In genomic region chr7:144148111-144148510, GRCm38 (mm10) we compare ENCODE assay signal across 21 mouse cellular contexts.
DNase-seq lines count a peak whose midpoint lies in the region; ATAC-seq and TF ChIP-seq lines count a peak whose summit lies in the region.
"Had no signal": no experiment of that assay in that cellular context is flagged by ENCODE, and none has a peak within 500 bp of the region (broad histone marks: within the 10 kb centered on the region; RNA-seq: fewer than 3 reads in every experiment).

No protein-coding gene starts in this region.

- no peak overlapping the region for H3K27ac ChIP-seq in hindbrain, postnatal 0 days
- no peak overlapping the region for H3K27ac ChIP-seq in hindbrain, embryonic 10.5 days
- H3K27ac ChIP-seq: embryonic facial prominence, embryonic 13.5 days; forebrain, embryonic 13.5 days; heart, embryonic 13.5 days; hindbrain, embryonic 15.5 days had no signal

- no peaks in the 10 kb centered on the region for H3K27me3 ChIP-seq in hindbrain, postnatal 0 days (ENCODE audit: insufficient read depth, low read length)
- no peaks in the 10 kb centered on the region for H3K27me3 ChIP-seq in hindbrain, embryonic 10.5 days (ENCODE audit: insufficient read depth, poor library complexity, severe bottlenecking)
- H3K27me3 ChIP-seq: embryonic facial prominence, embryonic 13.5 days; forebrain, embryonic 13.5 days; heart, embryonic 13.5 days; hindbrain, embryonic 15.5 days had no signal

- 65% methylated on average over 4 of the region's 4 CpGs for WGBS in hindbrain, postnatal 0 days
- 81% methylated on average over 4 of the region's 4 CpGs for WGBS in hindbrain, embryonic 10.5 days

- no peak overlapping the region for H3K4me3 ChIP-seq in hindbrain, postnatal 0 days (ENCODE audit: low read length)
- no peak overlapping the region for H3K4me3 ChIP-seq in hindbrain, embryonic 10.5 days
- H3K4me3 ChIP-seq: embryonic facial prominence, embryonic 13.5 days; forebrain, embryonic 13.5 days; heart, embryonic 13.5 days; hindbrain, embryonic 15.5 days had no signal

- H3K4me2 ChIP-seq in hindbrain, postnatal 0 days (ENCODE audit: low read depth, low read length), result no peak overlapping the region
- H3K4me2 ChIP-seq: embryonic facial prominence, embryonic 13.5 days; forebrain, embryonic 13.5 days; heart, embryonic 13.5 days; hindbrain, embryonic 15.5 days had no signal

- no peaks in the 10 kb centered on the region for H3K36me3 ChIP-seq in hindbrain, postnatal 0 days (ENCODE audit: insufficient read depth, low read length)
- H3K36me3 ChIP-seq in hindbrain, embryonic 10.5 days, result no peaks in the 10 kb centered on the region
- H3K36me3 ChIP-seq: embryonic facial prominence, embryonic 13.5 days; G1E; heart, embryonic 13.5 days; hindbrain, embryonic 15.5 days had no signal

- no peaks in the 10 kb centered on the region for H3K4me1 ChIP-seq in hindbrain, postnatal 0 days (ENCODE audit: insufficient read depth, low read length)
- peaks cover 8% of the 10 kb centered on the region; the same call in 1 of the 2 replicates for H3K4me1 ChIP-seq in hindbrain, embryonic 10.5 days (replicated peaks)
- H3K4me1 ChIP-seq: embryonic facial prominence, embryonic 13.5 days; forebrain, embryonic 13.5 days had no signal

- peak; percentile 15 for DNase-seq in embryo, embryonic 10.5 days (ENCODE audit: low spot score)
- no peak for DNase-seq in embryo, embryonic 10 days (ENCODE audit: low spot score)
- peak; percentile 35 for DNase-seq in hindbrain, postnatal 0 days (ENCODE audit: low spot score)
- DNase-seq in hindbrain, embryonic 10.5 days (ENCODE audit: low spot score), result no peak
- DNase-seq in R1 (ENCODE audit: low read depth, low spot score), result peak; percentile 3
- DNase-seq in mesoderm, embryonic 11.5 days (ENCODE audit: low read depth, low spot score), result peak; percentile 39
- DNase-seq in lung, postnatal 4 days, result no peak
- DNase-seq in layer of hippocampus, adult 9-10 months (ENCODE audit: low spot score), result no peak
- DNase-seq: adrenal gland, postnatal 10 days; B cell, adult 2 months; cerebellum, adult 11-12 months; cerebellum, adult 9-10 months; cerebellum, postnatal 25 days; gastrocnemius, postnatal 36 days; heart, adult 11 months had no signal

- ATAC-seq in hindbrain, postnatal 0 days, result no peak
- ATAC-seq: CD4-positive, CD25-positive, alpha-beta regulatory T cell, adult 4 months; forebrain, embryonic 13.5 days had no signal

- H3K9ac ChIP-seq in hindbrain, postnatal 0 days (replicated peaks; ENCODE audit: low read length), result no peak overlapping the region
- H3K9ac ChIP-seq: embryonic facial prominence, embryonic 13.5 days; forebrain, embryonic 13.5 days; heart, embryonic 13.5 days; hindbrain, embryonic 15.5 days had no signal

- TF ChIP-seq CTCF in hindbrain, postnatal 0 days (IDR thresholded peaks at IDR 0.05; ENCODE audit: low read depth), result no peak

- H3K9me3 ChIP-seq in hindbrain, postnatal 0 days (ENCODE audit: low read length), result no peaks in the 10 kb centered on the region
- H3K9me3 ChIP-seq in hindbrain, embryonic 10.5 days, result no peaks in the 10 kb centered on the region
- H3K9me3 ChIP-seq: embryonic facial prominence, embryonic 13.5 days; forebrain, embryonic 13.5 days; G1E; heart, embryonic 13.5 days; hindbrain, embryonic 15.5 days had no signal

Comparison
In these comparisons a context has a peak if more than half of its experiments do, and no peak if none do; other contexts are left out.
1. DNase-seq: peak in embryo, embryonic 10.5 days (single experiment), hindbrain, postnatal 0 days (single experiment), R1 (single experiment) and mesoderm, embryonic 11.5 days (single experiment); none in embryo, embryonic 10 days (single experiment), hindbrain, embryonic 10.5 days (single experiment), lung, postnatal 4 days (0 of 2) and layer of hippocampus, adult 9-10 months (single experiment).